Mouse (Mus musculus) myocyte (in vitro differentiated cells): ENCODE measurements at regions not wholly inside any gene's neighbourhood (a gene's known extent, or its start where the extent isn't known, plus 50 kb on each side); places are given as distances from the start of the nearest gene placed in this dataset.

Experiments
- H3K27me3 ChIP-seq: one replicate; pipeline ENCODE4 v1.6.1; 2011; ENCODE audit not compliant: control insufficient read depth, insufficient read depth, insufficient read length
- H3K36me3 ChIP-seq: one replicate; pipeline ENCODE4 v1.6.1; 2011; ENCODE audit not compliant: control insufficient read depth, insufficient read depth
- H3K4me2 ChIP-seq: one replicate; pipeline ENCODE4 v1.6.1; 2011; ENCODE audit warnings: low read depth, control low read depth
- H3K4me3 ChIP-seq: one replicate; pipeline ENCODE4 v1.5.1; 2011; ENCODE audit warnings: mild to moderate bottlenecking, control low read depth, moderate library complexity
- H3K79me2 ChIP-seq: one replicate; pipeline ENCODE4 v1.6.1; 2011; ENCODE audit not compliant: control insufficient read depth, insufficient read depth
- H3ac ChIP-seq: one replicate; pipeline ENCODE4 v1.6.1; 2011; ENCODE audit not compliant: control insufficient read depth, insufficient read length
- CEBPB ChIP-seq: IDR thresholded peaks from 2 replicates; pipeline ENCODE4 v1.6.1; 2011; ENCODE audit warnings: mild to moderate bottlenecking, moderate library complexity; ENCODE audit not compliant: poor library complexity, insufficient read depth, severe bottlenecking
- E2F4 ChIP-seq: IDR thresholded peaks from one replicate; pipeline ENCODE4 v1.6.1; 2011; ENCODE audit warnings: mild to moderate bottlenecking, control low read depth, moderate library complexity; ENCODE audit not compliant: insufficient read depth
- MAX ChIP-seq: IDR thresholded peaks from one replicate; pipeline ENCODE4 v1.6.1; 2011; ENCODE audit warnings: low read depth, mild to moderate bottlenecking, control low read depth
- MYOD1 ChIP-seq, 3 experiments: IDR thresholded peaks; one replicate each; pipeline ENCODE4 v1.6.1; 2011; ENCODE audit warnings: control low read depth in 2 of 3, low read depth in 2 of 3, mild to moderate bottlenecking in 2 of 3, moderate library complexity in 1 of 3; ENCODE audit not compliant: insufficient read length in 2 of 3, control insufficient read depth in 1 of 3
- MYOG ChIP-seq, 3 experiments: IDR thresholded peaks; one replicate each; pipeline ENCODE4 v1.6.1; 2011; ENCODE audit warnings: control low read depth in 2 of 3, low read depth in 2 of 3, mild to moderate bottlenecking in 2 of 3; ENCODE audit not compliant: insufficient read length in 2 of 3, control insufficient read depth in 1 of 3, insufficient read depth in 1 of 3
- POLR2A ChIP-seq: IDR thresholded peaks from one replicate; pipeline ENCODE4 v1.6.1; 2011; ENCODE audit warnings: low read depth, mild to moderate bottlenecking, control low read depth, moderate library complexity; ENCODE audit not compliant: insufficient read length
- POLR2AphosphoS2 ChIP-seq: IDR thresholded peaks from one replicate; pipeline ENCODE4 v1.6.1; 2011; ENCODE audit warnings: low read depth, control low read depth; ENCODE audit not compliant: insufficient read length
- REST ChIP-seq: IDR thresholded peaks from one replicate; pipeline ENCODE4 v1.6.1; 2011; ENCODE audit warnings: mild to moderate bottlenecking, control low read depth, moderate library complexity; ENCODE audit not compliant: insufficient read depth, insufficient read length
- SRF ChIP-seq: IDR thresholded peaks from one replicate; pipeline ENCODE4 v1.6.1; 2011; ENCODE audit warnings: low read depth; ENCODE audit not compliant: control insufficient read depth, insufficient read length
- TCF12 ChIP-seq: IDR thresholded peaks from one replicate; pipeline ENCODE4 v1.6.1; 2011; ENCODE audit warnings: mild to moderate bottlenecking, control low read depth; ENCODE audit not compliant: poor library complexity, insufficient read depth, severe bottlenecking
- TCF3 ChIP-seq: IDR thresholded peaks from one replicate; pipeline ENCODE4 v1.6.1; 2011; ENCODE audit warnings: low read depth, control low read depth; ENCODE audit not compliant: insufficient read length
- USF1 ChIP-seq: IDR thresholded peaks from one replicate; pipeline ENCODE4 v1.6.1; 2011; ENCODE audit warnings: low read depth, mild to moderate bottlenecking, control low read depth, moderate library complexity

GRCm38 (mm10) chr16:78707566-78707965, 131.1 kb upstream of the D16Ertd472e start:
- no peak overlapping the region for H3ac ChIP-seq
- H3K4me2 ChIP-seq = no peak overlapping the region
- no peaks in the 10 kb centered on the region for H3K27me3 ChIP-seq
- no peak for TF ChIP-seq TCF12
- TF ChIP-seq MYOD1 (IDR thresholded peaks at IDR 0.05; ENCODE audit: control insufficient read depth in 1 of 3, insufficient read length in 2 of 3, low read depth in 2 of 3) = no peak
- TF ChIP-seq CEBPB = no peak
- TF ChIP-seq USF1 = no peak
- no peak for TF ChIP-seq REST
- TF ChIP-seq POLR2AphosphoS2 = no peak
- TF ChIP-seq POLR2A = no peak
- no peaks in the 10 kb centered on the region for H3K36me3 ChIP-seq
- H3K79me2 ChIP-seq = no peaks in the 10 kb centered on the region
- H3K4me3 ChIP-seq = no peak overlapping the region

- Histone ChIP-seq H3K79me2 (no peaks in the 10 kb centered on the region), H3K27me3 (no peaks in the 10 kb centered on the region), H3K4me3 (no peak overlapping the region), H3K4me2 (no peak overlapping the region), H3K36me3 (no peaks in the 10 kb centered on the region), H3ac (no peak overlapping the region)
- TF ChIP-seq POLR2AphosphoS2 (no peak), E2F4 (no peak), MYOG (IDR thresholded peaks at IDR 0.05; ENCODE audit: control insufficient read depth in 1 of 3, insufficient read depth in 1 of 3, insufficient read length in 2 of 3, low read depth in 2 of 3) (no peak), CEBPB (no peak), SRF (no peak), REST (no peak), MAX (no peak), MYOD1 (IDR thresholded peaks at IDR 0.05; ENCODE audit: control insufficient read depth in 1 of 3, insufficient read length in 2 of 3, low read depth in 2 of 3) (no peak), TCF3 (no peak), POLR2A (no peak), USF1 (no peak), TCF12 (no peak)
Measured at GRCm38 (mm10) chr16:78707165-78707564, 130.7 kb upstream of the D16Ertd472e start.

- no peak overlapping the region for H3ac ChIP-seq
- H3K36me3 ChIP-seq = no peaks in the 10 kb centered on the region
Measured at GRCm38 (mm10) chr16:78697514-78698209, 121.2 kb upstream of the D16Ertd472e start.

GRCm38 (mm10) chr16:78688251-78688650, 111.7 kb upstream of the D16Ertd472e start:
- no peaks in the 10 kb centered on the region for H3K27me3 ChIP-seq
- H3K4me3 ChIP-seq = no peak overlapping the region
- H3ac ChIP-seq = no peak overlapping the region
- no peaks in the 10 kb centered on the region for H3K79me2 ChIP-seq
- TF ChIP-seq POLR2A (no peak), TCF12 (no peak), TCF3 (no peak), MAX (no peak), REST (no peak), MYOD1 (IDR thresholded peaks at IDR 0.05; ENCODE audit: control insufficient read depth in 1 of 3, insufficient read length in 2 of 3, low read depth in 2 of 3) (no peak)
- no peaks in the 10 kb centered on the region for H3K36me3 ChIP-seq
- no peak overlapping the region for H3K4me2 ChIP-seq

More at GRCm38 (mm10) chr16:78697514-78698209, 121.2 kb upstream of the D16Ertd472e start:
- no peak overlapping the region for H3K4me3 ChIP-seq
- no peaks in the 10 kb centered on the region for H3K27me3 ChIP-seq
- no peak for TF ChIP-seq TCF3
- TF ChIP-seq SRF = no peak
- TF ChIP-seq REST = no peak
- TF ChIP-seq TCF12 = no peak
- TF ChIP-seq MAX = no peak
- no peak for TF ChIP-seq USF1
- TF ChIP-seq MYOG (IDR thresholded peaks at IDR 0.05; ENCODE audit: control insufficient read depth in 1 of 3, insufficient read depth in 1 of 3, insufficient read length in 2 of 3, low read depth in 2 of 3) = no peak
- no peak for TF ChIP-seq MYOD1 (IDR thresholded peaks at IDR 0.05; ENCODE audit: control insufficient read depth in 1 of 3, insufficient read length in 2 of 3, low read depth in 2 of 3)
- TF ChIP-seq POLR2A = no peak
- no peak for TF ChIP-seq POLR2AphosphoS2
- no peak for TF ChIP-seq E2F4
- H3K79me2 ChIP-seq = no peaks in the 10 kb centered on the region
- H3K4me2 ChIP-seq = no peak overlapping the region

- no peak overlapping the region for H3ac ChIP-seq
- H3K4me3 ChIP-seq = no peak overlapping the region
- no peak overlapping the region for H3K4me2 ChIP-seq
- no peaks in the 10 kb centered on the region for H3K36me3 ChIP-seq
- H3K79me2 ChIP-seq = no peaks in the 10 kb centered on the region
- TF ChIP-seq REST (no peak), MYOG (IDR thresholded peaks at IDR 0.05; ENCODE audit: control insufficient read depth in 1 of 3, insufficient read depth in 1 of 3, insufficient read length in 2 of 3, low read depth in 2 of 3) (no peak), MYOD1 (IDR thresholded peaks at IDR 0.05; ENCODE audit: control insufficient read depth in 1 of 3, insufficient read length in 2 of 3, low read depth in 2 of 3) (no peak), SRF (no peak), MAX (no peak), USF1 (no peak), POLR2A (no peak), CEBPB (no peak), TCF3 (no peak), POLR2AphosphoS2 (no peak), TCF12 (no peak), E2F4 (no peak)
- no peaks in the 10 kb centered on the region for H3K27me3 ChIP-seq
Measured at GRCm38 (mm10) chr16:78685160-78685559, 108.7 kb upstream of the D16Ertd472e start.
